Mouse (Mus musculus): ENCODE results near the gene Slc30a3. TPM values are rescaled to one million over a fixed set of nuclear protein-coding genes. Genes with fewer than 3 reads are reported as not detected.
A peak's percentile ranks its signal among the peaks of the same experiment; 100 is the strongest.

Gene Slc30a3
- polyA plus RNA-seq, 1 experiment from 2014 or later: 1.9 TPM

DNA sequence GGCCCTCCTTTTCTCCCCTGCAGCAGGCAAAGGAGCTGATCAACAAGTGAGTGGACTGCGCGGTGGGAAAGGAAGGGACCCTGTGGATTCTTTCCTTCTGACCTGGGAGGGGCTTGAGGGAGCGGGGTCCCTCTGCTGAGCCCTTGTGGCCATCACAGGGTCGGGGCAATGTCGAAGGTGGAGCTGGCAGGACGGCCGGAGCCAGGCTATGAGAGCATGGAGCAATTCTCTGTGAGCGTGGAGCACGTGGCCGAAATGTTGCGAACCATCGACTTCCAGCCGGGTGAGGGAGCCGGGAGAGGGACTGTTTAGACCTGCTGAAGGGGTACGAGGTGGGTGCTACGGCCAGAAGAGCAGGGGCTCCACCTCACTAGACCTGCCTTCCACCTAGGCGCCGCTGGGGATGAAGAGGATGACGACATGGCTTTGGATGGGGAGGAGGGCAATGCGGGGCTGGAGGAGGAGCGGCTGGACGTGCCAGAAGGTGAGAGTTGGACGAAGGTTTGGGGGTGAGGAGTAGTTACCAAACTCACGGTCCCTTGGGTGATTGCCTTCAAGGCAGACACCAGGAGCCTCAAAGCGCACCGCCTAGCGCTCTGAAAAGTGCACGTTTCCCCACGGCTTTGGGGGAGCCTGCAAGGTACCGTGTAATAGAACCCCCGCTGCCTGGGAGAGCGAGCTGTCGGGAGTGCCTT is 28.8 kb upstream of the Slc30a3 start:
- no peak overlapping the region for H3K27ac ChIP-seq (ENCODE audit: low read length)
- H3K4me2 ChIP-seq (ENCODE audit: low read length): peak overlapping the region; percentile 51
- peaks cover 18% of the 10 kb centered on the region for H3K4me1 ChIP-seq (replicated peaks; ENCODE audit: control insufficient read depth, insufficient read depth, low read length)
- ATAC-seq: no peak
- peak overlapping the region; percentile 30 for H3K4me3 ChIP-seq (replicated peaks; ENCODE audit: low read length)
- 2% methylated on average over 33 of the region's 33 CpGs for WGBS
- H3K36me3 ChIP-seq (ENCODE audit: control insufficient read depth, insufficient read depth): no peaks in the 10 kb centered on the region
- no peak overlapping the region for H3K9ac ChIP-seq (replicated peaks; ENCODE audit: low read depth, low read length)
- no peaks in the 10 kb centered on the region for H3K9me3 ChIP-seq (ENCODE audit: control insufficient read depth, low read length)
- peaks cover 54% of the 10 kb centered on the region for H3K27me3 ChIP-seq (replicated peaks; ENCODE audit: control insufficient read depth, insufficient read depth, low read length)

GRCm38 (mm10) chr5:31126050-31126449 is 18.0 kb upstream of the Slc30a3 start:
- no peaks in the 10 kb centered on the region for H3K36me3 ChIP-seq (ENCODE audit: control insufficient read depth, insufficient read depth)
- no peak overlapping the region for H3K27ac ChIP-seq (ENCODE audit: low read length)
- ATAC-seq: no peak
- H3K9ac ChIP-seq (replicated peaks; ENCODE audit: low read depth, low read length): no peak overlapping the region
- no peak overlapping the region for H3K4me3 ChIP-seq (replicated peaks; ENCODE audit: low read length)
- no peaks in the 10 kb centered on the region for H3K9me3 ChIP-seq (ENCODE audit: control insufficient read depth, low read length)
- H3K4me1 ChIP-seq (replicated peaks; ENCODE audit: control insufficient read depth, insufficient read depth, low read length): no peaks in the 10 kb centered on the region
- no peak overlapping the region for H3K4me2 ChIP-seq (ENCODE audit: low read length)
- 45% methylated on average over 5 of the region's 5 CpGs for WGBS
- H3K27me3 ChIP-seq (replicated peaks; ENCODE audit: control insufficient read depth, insufficient read depth, low read length): no peaks in the 10 kb centered on the region

DNA sequence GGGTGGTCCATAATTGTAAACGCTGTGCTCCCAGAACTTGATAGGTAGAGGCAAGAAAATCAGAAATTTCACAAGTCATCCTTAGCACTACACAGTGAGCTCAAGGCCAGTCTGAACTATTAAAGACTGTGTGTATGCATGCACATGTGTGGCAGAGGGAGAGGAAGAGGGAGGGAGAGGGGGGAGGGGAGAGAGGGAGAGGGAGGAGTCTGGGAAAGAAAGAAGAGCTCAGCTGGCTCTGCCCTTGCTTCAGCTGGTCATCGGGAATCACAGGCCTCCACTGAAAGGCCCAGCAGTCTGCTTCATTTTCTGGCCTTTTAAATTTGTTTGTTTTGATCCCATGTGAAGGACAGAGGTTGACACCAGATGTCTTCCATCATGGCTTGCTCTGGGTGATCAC is 15.4 kb upstream of the Slc30a3 start:
- 39% methylated on average over 2 of the region's 2 CpGs for WGBS
- H3K27ac ChIP-seq (ENCODE audit: low read length): no peak overlapping the region
- H3K27me3 ChIP-seq (replicated peaks; ENCODE audit: control insufficient read depth, insufficient read depth, low read length): no peaks in the 10 kb centered on the region
- H3K36me3 ChIP-seq (ENCODE audit: control insufficient read depth, insufficient read depth): no peaks in the 10 kb centered on the region
- ATAC-seq: no peak
- no peak overlapping the region for H3K9ac ChIP-seq (replicated peaks; ENCODE audit: low read depth, low read length)
- H3K4me2 ChIP-seq (ENCODE audit: low read length): no peak overlapping the region
- H3K9me3 ChIP-seq (ENCODE audit: control insufficient read depth, low read length): no peaks in the 10 kb centered on the region
- no peaks in the 10 kb centered on the region for H3K4me1 ChIP-seq (replicated peaks; ENCODE audit: control insufficient read depth, insufficient read depth, low read length)
- no peak overlapping the region for H3K4me3 ChIP-seq (replicated peaks; ENCODE audit: low read length)

DNA sequence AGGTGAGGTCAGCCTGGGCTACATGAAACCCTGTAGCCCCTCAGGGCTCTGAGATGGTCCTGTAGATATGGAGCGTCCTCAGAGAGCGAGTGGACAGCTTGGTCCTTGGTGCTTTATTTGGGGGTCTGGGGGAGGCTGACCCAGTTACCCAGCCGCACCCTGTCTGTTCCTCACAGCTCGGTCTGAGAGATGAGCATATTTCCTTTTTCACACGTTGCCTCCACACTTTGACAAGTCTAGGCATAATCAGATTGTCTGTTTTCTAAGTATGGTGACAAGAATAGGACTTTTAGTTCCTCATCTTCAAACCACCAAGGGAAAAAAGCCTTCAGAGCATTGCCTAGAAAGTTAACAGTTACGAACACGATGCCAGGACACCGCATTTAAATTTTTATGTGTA is 13.1 kb upstream of the Slc30a3 start:
- Histone ChIP-seq H3K4me3 (replicated peaks; ENCODE audit: low read length) (no peak overlapping the region), H3K9me3 (ENCODE audit: control insufficient read depth, low read length) (no peaks in the 10 kb centered on the region), H3K4me2 (ENCODE audit: low read length) (no peak overlapping the region), H3K4me1 (replicated peaks; ENCODE audit: control insufficient read depth, insufficient read depth, low read length) (no peaks in the 10 kb centered on the region), H3K36me3 (ENCODE audit: control insufficient read depth, insufficient read depth) (no peaks in the 10 kb centered on the region), H3K9ac (replicated peaks; ENCODE audit: low read depth, low read length) (no peak overlapping the region), H3K27me3 (replicated peaks; ENCODE audit: control insufficient read depth, insufficient read depth, low read length) (no peaks in the 10 kb centered on the region), H3K27ac (ENCODE audit: low read length) (no peak overlapping the region)
- 87% methylated on average over 8 of the region's 8 CpGs for WGBS
- ATAC-seq: no peak

DNA sequence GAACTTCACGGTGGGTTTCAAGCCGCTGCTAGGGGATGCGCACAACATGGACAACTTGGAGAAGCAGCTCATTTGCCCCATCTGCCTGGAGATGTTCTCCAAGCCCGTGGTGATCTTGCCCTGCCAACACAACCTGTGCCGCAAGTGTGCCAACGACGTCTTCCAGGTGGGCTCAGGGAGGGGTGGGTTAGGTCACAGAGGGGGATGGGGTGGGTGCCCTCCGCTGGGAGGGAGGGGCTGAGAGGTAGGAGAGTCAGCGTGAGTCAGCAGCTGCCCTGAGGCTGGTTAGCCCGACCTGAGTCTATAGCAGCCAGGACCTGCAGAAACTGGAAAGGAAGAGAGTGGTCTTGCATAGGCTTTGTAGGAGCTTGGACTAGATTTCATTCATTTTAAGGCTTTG is 8.9 kb upstream of the Slc30a3 start:
- no peak overlapping the region for H3K27ac ChIP-seq (ENCODE audit: low read length)
- no peak overlapping the region for H3K4me3 ChIP-seq (replicated peaks; ENCODE audit: low read length)
- H3K27me3 ChIP-seq (replicated peaks; ENCODE audit: control insufficient read depth, insufficient read depth, low read length): no peaks in the 10 kb centered on the region
- H3K4me1 ChIP-seq (replicated peaks; ENCODE audit: control insufficient read depth, insufficient read depth, low read length): no peaks in the 10 kb centered on the region
- H3K9me3 ChIP-seq (ENCODE audit: control insufficient read depth, low read length): no peaks in the 10 kb centered on the region
- H3K36me3 ChIP-seq (ENCODE audit: control insufficient read depth, insufficient read depth): no peaks in the 10 kb centered on the region
- H3K9ac ChIP-seq (replicated peaks; ENCODE audit: low read depth, low read length): no peak overlapping the region
- 29% methylated on average over 10 of the region's 10 CpGs for WGBS
- no peak for ATAC-seq
- H3K4me2 ChIP-seq (ENCODE audit: low read length): no peak overlapping the region

- Histone ChIP-seq H3K9ac (replicated peaks; ENCODE audit: low read depth, low read length) (no peak within 1 kb of the TSS), H3K4me2 (ENCODE audit: low read length) (no peak within 1 kb of the TSS), H3K4me1 (replicated peaks; ENCODE audit: control insufficient read depth, insufficient read depth, low read length) (no peaks in the 10 kb centered on the region), H3K27ac (ENCODE audit: low read length) (no peak within 1 kb of the TSS), H3K36me3 (ENCODE audit: control insufficient read depth, insufficient read depth) (no peaks in the 10 kb centered on the region), H3K9me3 (ENCODE audit: control insufficient read depth, low read length) (no peaks in the 10 kb centered on the region), H3K27me3 (replicated peaks; ENCODE audit: control insufficient read depth, insufficient read depth, low read length) (no peaks in the 10 kb centered on the region), H3K4me3 (replicated peaks; ENCODE audit: low read length) (no peak within 1 kb of the TSS)
- ATAC-seq: no peak
- WGBS: 48% methylated on average over 3 of the region's 3 CpGs
Observed at GRCm38 (mm10) chr5:31116354-31116753, 8.3 kb upstream of the Slc30a3 start, which contains the start of gene Trim54. TSS of gene Trim54 (plus strand) at chr5:31116712.

- Histone ChIP-seq H3K9me3 (ENCODE audit: control insufficient read depth, low read length) (no peaks in the 10 kb centered on the region), H3K4me3 (replicated peaks; ENCODE audit: low read length) (no peak overlapping the region), H3K27me3 (replicated peaks; ENCODE audit: control insufficient read depth, insufficient read depth, low read length) (no peaks in the 10 kb centered on the region), H3K4me2 (ENCODE audit: low read length) (no peak overlapping the region), H3K4me1 (replicated peaks; ENCODE audit: control insufficient read depth, insufficient read depth, low read length) (no peaks in the 10 kb centered on the region), H3K9ac (replicated peaks; ENCODE audit: low read depth, low read length) (no peak overlapping the region), H3K27ac (ENCODE audit: low read length) (no peak overlapping the region), H3K36me3 (ENCODE audit: control insufficient read depth, insufficient read depth) (no peaks in the 10 kb centered on the region)
- 36% methylated on average over 7 of the region's 7 CpGs for WGBS
- ATAC-seq: no peak
Observed at GRCm38 (mm10) chr5:31110781-31111180, 2.7 kb upstream of the Slc30a3 start.

DNA sequence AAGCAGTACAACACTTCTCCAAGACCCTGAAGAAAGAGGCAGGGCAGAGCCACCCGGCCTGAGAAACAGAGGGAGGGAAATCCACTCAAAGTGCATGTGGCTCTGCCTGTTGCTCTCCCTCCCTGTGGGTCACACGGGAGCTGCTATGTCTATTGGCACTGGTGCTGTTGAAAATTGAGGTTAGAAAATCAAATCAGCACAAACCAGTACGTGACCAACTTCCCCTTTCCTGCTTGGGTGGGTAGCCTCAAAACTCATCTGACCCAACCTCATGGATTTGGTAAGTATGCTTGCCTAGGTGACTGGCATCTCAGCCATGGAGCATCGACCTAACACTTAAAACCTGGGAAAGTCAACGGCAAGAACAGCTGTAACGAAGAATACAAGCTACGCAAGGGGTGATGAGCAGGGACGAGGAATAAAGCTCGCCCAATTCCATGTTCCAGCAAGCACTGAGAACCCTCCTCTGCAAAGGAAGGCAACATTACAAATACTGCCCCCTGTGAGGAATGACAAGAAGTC is 2.2 kb downstream of the Slc30a3 start, which contains the start of gene Dnajc5g:
Dnajc5g (plus strand) TSS at position 472 of the 522 bp plus-strand sequence.
- no peak within 1 kb of the TSS for H3K4me2 ChIP-seq (ENCODE audit: low read length)
- no peak within 1 kb of the TSS for H3K27ac ChIP-seq (ENCODE audit: low read length)
- ATAC-seq: no peak
- H3K9me3 ChIP-seq (ENCODE audit: control insufficient read depth, low read length): no peaks in the 10 kb centered on the region
- H3K9ac ChIP-seq (replicated peaks; ENCODE audit: low read depth, low read length): no peak within 1 kb of the TSS
- no peaks in the 10 kb centered on the region for H3K4me1 ChIP-seq (replicated peaks; ENCODE audit: control insufficient read depth, insufficient read depth, low read length)
- H3K36me3 ChIP-seq (ENCODE audit: control insufficient read depth, insufficient read depth): no peaks in the 10 kb centered on the region
- no peak within 1 kb of the TSS for H3K4me3 ChIP-seq (replicated peaks; ENCODE audit: low read length)
- WGBS: 87% methylated on average over 9 of the region's 9 CpGs
- no peaks in the 10 kb centered on the region for H3K27me3 ChIP-seq (replicated peaks; ENCODE audit: control insufficient read depth, insufficient read depth, low read length)

DNA sequence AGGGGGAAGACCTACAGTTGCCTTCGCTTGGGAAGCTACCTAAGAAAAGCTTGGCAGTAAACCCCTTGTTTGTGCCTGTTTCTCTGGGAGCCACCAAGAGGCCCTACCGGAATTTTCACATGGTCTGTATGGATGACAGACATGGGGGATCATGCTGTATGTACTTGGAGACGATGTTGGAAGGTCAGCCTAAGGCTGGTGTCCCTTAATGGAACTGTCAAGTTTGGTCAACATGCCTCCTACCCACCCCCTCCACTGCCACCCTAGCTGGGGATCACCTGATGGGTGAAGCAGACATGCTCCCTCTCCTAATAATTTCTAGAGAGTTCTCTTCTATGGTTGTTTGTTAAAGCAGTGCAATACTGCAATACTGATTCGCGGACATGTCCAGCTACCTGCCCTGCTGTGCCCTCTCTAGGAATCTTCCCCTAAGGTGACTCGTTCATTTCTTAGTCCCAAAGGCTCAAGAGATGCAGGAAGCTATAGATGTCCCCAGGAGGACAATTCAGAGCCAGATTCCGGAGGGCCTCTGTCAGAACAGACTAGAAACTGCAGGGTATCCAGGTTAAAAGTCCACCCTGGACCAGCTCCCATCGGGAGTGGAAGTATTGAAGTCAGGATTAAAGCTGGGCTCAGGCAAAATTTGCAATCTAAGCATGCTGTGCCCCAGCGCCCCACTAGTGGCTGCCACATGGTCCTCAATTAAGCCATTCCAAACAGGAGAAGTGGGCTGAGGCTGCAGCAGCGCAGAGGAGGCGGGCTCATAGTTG is 12.1 kb downstream of the Slc30a3 start:
- H3K4me1 ChIP-seq (replicated peaks; ENCODE audit: control insufficient read depth, insufficient read depth, low read length): peaks cover 32% of the 10 kb centered on the region
- WGBS: 17% methylated on average over 11 of the region's 11 CpGs
- H3K27ac ChIP-seq (ENCODE audit: low read length): no peak overlapping the region
- no peak overlapping the region; the same call in 1 of the 2 replicates for H3K4me2 ChIP-seq (ENCODE audit: low read length)
- no peaks in the 10 kb centered on the region for H3K36me3 ChIP-seq (ENCODE audit: control insufficient read depth, insufficient read depth)
- peaks cover 67% of the 10 kb centered on the region for H3K27me3 ChIP-seq (replicated peaks; ENCODE audit: control insufficient read depth, insufficient read depth, low read length)
- no peak overlapping the region for H3K9ac ChIP-seq (replicated peaks; ENCODE audit: low read depth, low read length)
- ATAC-seq: no peak
- H3K4me3 ChIP-seq (replicated peaks; ENCODE audit: low read length): peak overlapping the region; percentile 45; the same call in 1 of the 2 replicates
- no peaks in the 10 kb centered on the region for H3K9me3 ChIP-seq (ENCODE audit: control insufficient read depth, low read length)
